Mouse (Mus musculus): ENCODE measurements around the gene Tmem132b.

GRCm38 (mm10) chr5:125794318-125794717 is 262.7 kb downstream of the Tmem132b start:
- TF ChIP-seq CTCF (IDR thresholded peaks at IDR 0.05; ENCODE audit: low read depth, low read length) = no peak
- TF ChIP-seq POLR2A (IDR thresholded peaks at IDR 0.05; ENCODE audit: borderline replicate concordance, low read depth, low read length) = no peak

Measured in bone marrow macrophage, adult 2 months (primary cell).